Mouse (Mus musculus): Measurements from ENCODE around the gene Gp1ba. TPM values are rescaled to one million over a fixed set of nuclear protein-coding genes. Genes with fewer than 3 reads are reported as not detected.

Gp1ba gene
- polyA plus RNA-seq, 1 experiment from 2014 or later = 0.05 TPM

- Histone ChIP-seq H3K9me3 (ENCODE audit: control insufficient read depth, low read length) (no peaks in the 10 kb centered on the region), H3K4me2 (ENCODE audit: low read depth, low read length) (no peak overlapping the region), H3K4me1 (ENCODE audit: control insufficient read depth, insufficient read depth, low read length) (0 out of 2 replicates have a peak, but pooled peaks cover 2% of the 10 kb centered on the region), H3K27ac (ENCODE audit: low read length) (no peak overlapping the region), H3K27me3 (replicated peaks; ENCODE audit: control insufficient read depth, insufficient read depth, low read length) (no peaks in the 10 kb centered on the region), H3K9ac (ENCODE audit: low read depth, low read length) (no peak overlapping the region), H3K36me3 (ENCODE audit: control insufficient read depth, insufficient read depth, low read length) (peaks cover 30% of the 10 kb centered on the region), H3K4me3 (ENCODE audit: low read length) (no peak overlapping the region)
- ATAC-seq = no peak
- WGBS = 89% methylated on average over 9 of the region's 9 CpGs
Measured at GRCm38 (mm10) chr11:70607611-70608010, 31.3 kb upstream of the Gp1ba start.

GRCm38 (mm10) chr11:70608381-70609066 is 30.4 kb upstream of the Gp1ba start:
- Histone ChIP-seq H3K36me3 (ENCODE audit: control insufficient read depth, insufficient read depth, low read length) (peaks cover 31% of the 10 kb centered on the region), H3K4me1 (ENCODE audit: control insufficient read depth, insufficient read depth, low read length) (0 out of 2 replicates have a peak, but pooled peaks cover 2% of the 10 kb centered on the region), H3K27me3 (replicated peaks; ENCODE audit: control insufficient read depth, insufficient read depth, low read length) (no peaks in the 10 kb centered on the region), H3K27ac (ENCODE audit: low read length) (no peak overlapping the region), H3K9ac (ENCODE audit: low read depth, low read length) (no peak overlapping the region), H3K4me3 (ENCODE audit: low read length) (no peak overlapping the region), H3K9me3 (ENCODE audit: control insufficient read depth, low read length) (no peaks in the 10 kb centered on the region), H3K4me2 (ENCODE audit: low read depth, low read length) (no peak overlapping the region)
- ATAC-seq = no peak
- WGBS = 88% methylated on average over 26 of the region's 26 CpGs

- H3K4me2 ChIP-seq (ENCODE audit: low read depth, low read length) = no peak overlapping the region
- no peaks in the 10 kb centered on the region for H3K9me3 ChIP-seq (ENCODE audit: control insufficient read depth, low read length)
- H3K9ac ChIP-seq (ENCODE audit: low read depth, low read length) = no peak overlapping the region
- no peak overlapping the region for H3K27ac ChIP-seq (ENCODE audit: low read length)
- 88% methylated on average over 4 of the region's 4 CpGs for WGBS
- peaks cover 3% of the 10 kb centered on the region; the same call in 1 of the 2 replicates for H3K4me1 ChIP-seq (ENCODE audit: control insufficient read depth, insufficient read depth, low read length)
- H3K36me3 ChIP-seq (ENCODE audit: control insufficient read depth, insufficient read depth, low read length) = peaks cover 27% of the 10 kb centered on the region
- no peaks in the 10 kb centered on the region for H3K27me3 ChIP-seq (replicated peaks; ENCODE audit: control insufficient read depth, insufficient read depth, low read length)
- H3K4me3 ChIP-seq (ENCODE audit: low read length) = no peak overlapping the region
- ATAC-seq = no peak
Measured at GRCm38 (mm10) chr11:70610752-70611151, 28.2 kb upstream of the Gp1ba start.

GRCm38 (mm10) chr11:70612505-70612904 is 26.4 kb upstream of the Gp1ba start:
- Histone ChIP-seq H3K36me3 (ENCODE audit: control insufficient read depth, insufficient read depth, low read length) (peaks cover 22% of the 10 kb centered on the region), H3K27ac (ENCODE audit: low read length) (no peak overlapping the region), H3K4me3 (ENCODE audit: low read length) (no peak overlapping the region), H3K4me1 (ENCODE audit: control insufficient read depth, insufficient read depth, low read length) (peaks cover 3% of the 10 kb centered on the region; the same call in 1 of the 2 replicates), H3K27me3 (replicated peaks; ENCODE audit: control insufficient read depth, insufficient read depth, low read length) (no peaks in the 10 kb centered on the region), H3K9ac (ENCODE audit: low read depth, low read length) (no peak overlapping the region), H3K4me2 (ENCODE audit: low read depth, low read length) (no peak overlapping the region), H3K9me3 (ENCODE audit: control insufficient read depth, low read length) (no peaks in the 10 kb centered on the region)
- 80% methylated on average over 7 of the region's 7 CpGs for WGBS
- ATAC-seq = no peak

- peak; percentile 95 for ATAC-seq
- H3K4me1 ChIP-seq (ENCODE audit: control insufficient read depth, insufficient read depth, low read length) = peaks cover 3% of the 10 kb centered on the region; the same call in 1 of the 2 replicates
- WGBS = 1% methylated on average over 17 of the region's 17 CpGs
- H3K36me3 ChIP-seq (ENCODE audit: control insufficient read depth, insufficient read depth, low read length) = peaks cover 7% of the 10 kb centered on the region
- H3K9ac ChIP-seq (ENCODE audit: low read depth, low read length) = peak overlapping the region; percentile 66
- H3K27me3 ChIP-seq (replicated peaks; ENCODE audit: control insufficient read depth, insufficient read depth, low read length) = no peaks in the 10 kb centered on the region
- peak overlapping the region; percentile 53 for H3K27ac ChIP-seq (ENCODE audit: low read length)
- peak overlapping the region; percentile 51 for H3K4me3 ChIP-seq (ENCODE audit: low read length)
- H3K4me2 ChIP-seq (ENCODE audit: low read depth, low read length) = peak overlapping the region; percentile 94
- H3K9me3 ChIP-seq (ENCODE audit: control insufficient read depth, low read length) = no peaks in the 10 kb centered on the region
Measured at GRCm38 (mm10) chr11:70615074-70615473, 23.8 kb upstream of the Gp1ba start.

GRCm38 (mm10) chr11:70615516-70616093 is 23.3 kb upstream of the Gp1ba start, which contains the start of gene 4930544D05Rik:
Gene 4930544D05Rik (plus strand): TSS chr11:70615848.
- WGBS = 14% methylated on average over 21 of the region's 21 CpGs
- Histone ChIP-seq H3K4me3 (ENCODE audit: low read length) (peak within 1 kb of the TSS; percentile 51), H3K4me2 (ENCODE audit: low read depth, low read length) (peak within 1 kb of the TSS; percentile 94), H3K27ac (ENCODE audit: low read length) (peak within 1 kb of the TSS; percentile 53), H3K4me1 (ENCODE audit: control insufficient read depth, insufficient read depth, low read length) (peaks cover 3% of the 10 kb centered on the region; the same call in 1 of the 2 replicates), H3K9ac (ENCODE audit: low read depth, low read length) (peak within 1 kb of the TSS; percentile 66), H3K9me3 (ENCODE audit: control insufficient read depth, low read length) (no peaks in the 10 kb centered on the region), H3K27me3 (replicated peaks; ENCODE audit: control insufficient read depth, insufficient read depth, low read length) (no peaks in the 10 kb centered on the region), H3K36me3 (ENCODE audit: control insufficient read depth, insufficient read depth, low read length) (peaks cover 7% of the 10 kb centered on the region)
- peak; percentile 32 for ATAC-seq

- Histone ChIP-seq H3K27ac (ENCODE audit: low read length) (no peak within 1 kb of the TSS), H3K9me3 (ENCODE audit: control insufficient read depth, low read length) (no peaks in the 10 kb centered on the region), H3K4me3 (ENCODE audit: low read length) (no peak within 1 kb of the TSS), H3K27me3 (replicated peaks; ENCODE audit: control insufficient read depth, insufficient read depth, low read length) (no peaks in the 10 kb centered on the region), H3K4me1 (ENCODE audit: control insufficient read depth, insufficient read depth, low read length) (peaks cover 10% of the 10 kb centered on the region), H3K4me2 (ENCODE audit: low read depth, low read length) (no peak within 1 kb of the TSS), H3K36me3 (ENCODE audit: control insufficient read depth, insufficient read depth, low read length) (no peaks in the 10 kb centered on the region), H3K9ac (ENCODE audit: low read depth, low read length) (no peak within 1 kb of the TSS)
- ATAC-seq = no peak
- 75% methylated on average over 1 of the region's 1 CpGs for WGBS
Measured at GRCm38 (mm10) chr11:70619101-70619500, 19.8 kb upstream of the Gp1ba start, which contains the start of gene Chrne. Gene Chrne (minus strand): TSS chr11:70619216.

- H3K9me3 ChIP-seq (ENCODE audit: control insufficient read depth, low read length) = no peaks in the 10 kb centered on the region
- H3K4me3 ChIP-seq (ENCODE audit: low read length) = no peak overlapping the region
- no peak overlapping the region for H3K4me2 ChIP-seq (ENCODE audit: low read depth, low read length)
- peak; percentile 71 for ATAC-seq
- H3K27me3 ChIP-seq (replicated peaks; ENCODE audit: control insufficient read depth, insufficient read depth, low read length) = no peaks in the 10 kb centered on the region
- WGBS = 29% methylated on average over 7 of the region's 7 CpGs
- H3K4me1 ChIP-seq (ENCODE audit: control insufficient read depth, insufficient read depth, low read length) = peaks cover 7% of the 10 kb centered on the region; the same call in 1 of the 2 replicates
- 0 out of 2 replicates have a peak overlapping the region, but pooled peaks have one; percentile 46 for H3K9ac ChIP-seq (ENCODE audit: low read depth, low read length)
- peak overlapping the region; percentile 63 for H3K27ac ChIP-seq (ENCODE audit: low read length)
- no peaks in the 10 kb centered on the region for H3K36me3 ChIP-seq (ENCODE audit: control insufficient read depth, insufficient read depth, low read length)
Measured at GRCm38 (mm10) chr11:70621972-70622814, 16.7 kb upstream of the Gp1ba start.

All from intestine, embryonic 16.5 days (tissue).